Mouse (Mus musculus): Measurements from ENCODE around the gene Mus81. TPM values are rescaled to one million over a fixed set of nuclear protein-coding genes. Genes with fewer than 3 reads are reported as not detected.

Mus81 gene
- polyA plus RNA-seq, 1 experiment: 149 TPM

GRCm38 (mm10) chr19:5472857-5473256, 15.3 kb downstream of the Mus81 start:
- Histone ChIP-seq H3K4me3 (ENCODE audit: control insufficient read depth, insufficient read depth, low read length) (no peak overlapping the region), H3K27me3 (ENCODE audit: control insufficient read depth, insufficient read depth, low read length) (peaks cover 5% of the 10 kb centered on the region), H3K36me3 (ENCODE audit: control insufficient read depth, insufficient read depth, low read length) (no peaks in the 10 kb centered on the region), H3K4me1 (replicated peaks; ENCODE audit: control insufficient read depth, insufficient read depth, low read length) (peaks cover 23% of the 10 kb centered on the region), H3K27ac (ENCODE audit: control insufficient read depth, insufficient read depth, low read length) (no peak overlapping the region)
- WGBS: 84% methylated on average over 3 of the region's 3 CpGs
- DNase-seq: no peak
- TF ChIP-seq CTCF (IDR thresholded peaks at IDR 0.05; ENCODE audit: borderline replicate concordance, control insufficient read depth, extremely low read depth, insufficient read depth, low read length, poor library complexity) (no peak), POLR2A (IDR thresholded peaks at IDR 0.05; ENCODE audit: control insufficient read depth, extremely low read depth, insufficient read depth, low read length, poor library complexity) (no peak)

GRCm38 (mm10) chr19:5471846-5472245, 16.4 kb downstream of the Mus81 start:
- H3K4me3 ChIP-seq (ENCODE audit: control insufficient read depth, insufficient read depth, low read length): no peak overlapping the region
- peaks cover 5% of the 10 kb centered on the region for H3K27me3 ChIP-seq (ENCODE audit: control insufficient read depth, insufficient read depth, low read length)
- no peak for DNase-seq
- no peaks in the 10 kb centered on the region for H3K36me3 ChIP-seq (ENCODE audit: control insufficient read depth, insufficient read depth, low read length)
- peaks cover 24% of the 10 kb centered on the region for H3K4me1 ChIP-seq (replicated peaks; ENCODE audit: control insufficient read depth, insufficient read depth, low read length)
- WGBS: 81% methylated on average over 5 of the region's 5 CpGs
- TF ChIP-seq POLR2A (IDR thresholded peaks at IDR 0.05; ENCODE audit: control insufficient read depth, extremely low read depth, insufficient read depth, low read length, poor library complexity) (no peak), CTCF (IDR thresholded peaks at IDR 0.05; ENCODE audit: borderline replicate concordance, control insufficient read depth, extremely low read depth, insufficient read depth, low read length, poor library complexity) (no peak)
- no peak overlapping the region for H3K27ac ChIP-seq (ENCODE audit: control insufficient read depth, insufficient read depth, low read length)

GRCm38 (mm10) chr19:5468374-5468773, 19.8 kb downstream of the Mus81 start, which contains the start of gene Ctsw:
Ctsw (minus strand) TSS chr19:5468507.
- H3K27ac ChIP-seq (ENCODE audit: control insufficient read depth, insufficient read depth, low read length): peak within 1 kb of the TSS; percentile 7
- no peaks in the 10 kb centered on the region for H3K27me3 ChIP-seq (ENCODE audit: control insufficient read depth, insufficient read depth, low read length)
- H3K4me3 ChIP-seq (ENCODE audit: control insufficient read depth, insufficient read depth, low read length): 0 out of 2 replicates have a peak within 1 kb of the TSS, but pooled peaks have one; percentile 1
- no peak for TF ChIP-seq CTCF (IDR thresholded peaks at IDR 0.05; ENCODE audit: borderline replicate concordance, control insufficient read depth, extremely low read depth, insufficient read depth, low read length, poor library complexity)
- TF ChIP-seq POLR2A (IDR thresholded peaks at IDR 0.05; ENCODE audit: control insufficient read depth, extremely low read depth, insufficient read depth, low read length, poor library complexity): 0 out of 2 replicates have a peak, but pooled peaks have one; percentile 22
- peak; percentile 72 for DNase-seq
- whole genome bisulfite sequencing: 9% methylated on average over 5 of the region's 5 CpGs
- peaks cover 5% of the 10 kb centered on the region for H3K36me3 ChIP-seq (ENCODE audit: control insufficient read depth, insufficient read depth, low read length)
- peaks cover 15% of the 10 kb centered on the region for H3K4me1 ChIP-seq (replicated peaks; ENCODE audit: control insufficient read depth, insufficient read depth, low read length)

- Histone ChIP-seq H3K4me1 (replicated peaks; ENCODE audit: control insufficient read depth, insufficient read depth, low read length) (peaks cover 15% of the 10 kb centered on the region), H3K36me3 (ENCODE audit: control insufficient read depth, insufficient read depth, low read length) (peaks cover 5% of the 10 kb centered on the region), H3K27ac (ENCODE audit: control insufficient read depth, insufficient read depth, low read length) (peak overlapping the region; percentile 23; the same call in 1 of the 2 replicates), H3K4me3 (ENCODE audit: control insufficient read depth, insufficient read depth, low read length) (no peak overlapping the region), H3K27me3 (ENCODE audit: control insufficient read depth, insufficient read depth, low read length) (no peaks in the 10 kb centered on the region)
- 51% methylated on average over 6 of the region's 6 CpGs for WGBS
- no peak for TF ChIP-seq CTCF (IDR thresholded peaks at IDR 0.05; ENCODE audit: borderline replicate concordance, control insufficient read depth, extremely low read depth, insufficient read depth, low read length, poor library complexity)
- TF ChIP-seq POLR2A (IDR thresholded peaks at IDR 0.05; ENCODE audit: control insufficient read depth, extremely low read depth, insufficient read depth, low read length, poor library complexity): no peak
- no peak for DNase-seq
Measured at GRCm38 (mm10) chr19:5466916-5467500, 21.2 kb downstream of the Mus81 start.

- Histone ChIP-seq H3K4me1 (replicated peaks; ENCODE audit: control insufficient read depth, insufficient read depth, low read length) (peaks cover 19% of the 10 kb centered on the region), H3K4me3 (ENCODE audit: control insufficient read depth, insufficient read depth, low read length) (no peak overlapping the region), H3K27me3 (ENCODE audit: control insufficient read depth, insufficient read depth, low read length) (no peaks in the 10 kb centered on the region), H3K36me3 (ENCODE audit: control insufficient read depth, insufficient read depth, low read length) (peaks cover 5% of the 10 kb centered on the region), H3K27ac (ENCODE audit: control insufficient read depth, insufficient read depth, low read length) (no peak overlapping the region)
- TF ChIP-seq CTCF (IDR thresholded peaks at IDR 0.05; ENCODE audit: borderline replicate concordance, control insufficient read depth, extremely low read depth, insufficient read depth, low read length, poor library complexity) (no peak), POLR2A (IDR thresholded peaks at IDR 0.05; ENCODE audit: control insufficient read depth, extremely low read depth, insufficient read depth, low read length, poor library complexity) (no peak)
- no peak for DNase-seq
- 93% methylated on average over 8 of the region's 8 CpGs for WGBS
Measured at GRCm38 (mm10) chr19:5465037-5465436, 23.2 kb downstream of the Mus81 start.

- Histone ChIP-seq H3K27ac (ENCODE audit: control insufficient read depth, insufficient read depth, low read length) (no peak overlapping the region), H3K36me3 (ENCODE audit: control insufficient read depth, insufficient read depth, low read length) (peaks cover 5% of the 10 kb centered on the region), H3K4me1 (replicated peaks; ENCODE audit: control insufficient read depth, insufficient read depth, low read length) (peaks cover 20% of the 10 kb centered on the region), H3K27me3 (ENCODE audit: control insufficient read depth, insufficient read depth, low read length) (no peaks in the 10 kb centered on the region), H3K4me3 (ENCODE audit: control insufficient read depth, insufficient read depth, low read length) (no peak overlapping the region)
- TF ChIP-seq CTCF (IDR thresholded peaks at IDR 0.05; ENCODE audit: borderline replicate concordance, control insufficient read depth, extremely low read depth, insufficient read depth, low read length, poor library complexity) (peak; percentile 91), POLR2A (IDR thresholded peaks at IDR 0.05; ENCODE audit: control insufficient read depth, extremely low read depth, insufficient read depth, low read length, poor library complexity) (no peak)
- DNase-seq: peak; percentile 72
- 78% methylated on average over 15 of the region's 15 CpGs for WGBS
Measured at GRCm38 (mm10) chr19:5463791-5464562, 24.2 kb downstream of the Mus81 start.
